Mouse (Mus musculus) erythroblast, embryonic 14.5 days (primary cell): ENCODE data around the gene Cep68.

Experiments
- GATA1 ChIP-seq: IDR thresholded peaks from 2 replicates; pipeline ENCODE4 v1.6.1; 2012; ENCODE audit warnings: low read length, inconsistent platforms, mixed read lengths
- TAL1 ChIP-seq: IDR thresholded peaks from 3 replicates; pipeline ENCODE4 v1.6.1; 2012; ENCODE audit warnings: low read length, inconsistent platforms, mixed read lengths

GRCm38 (mm10) chr11:20253088-20253487 is 3.9 kb upstream of the Cep68 start:
- no peak for TF ChIP-seq TAL1
- TF ChIP-seq GATA1: no peak
